Mouse (Mus musculus): ENCODE measurements around the gene Galk1. TPM values are rescaled to one million over a fixed set of nuclear protein-coding genes. Genes with fewer than 3 reads are reported as not detected.
"Not testable (repeated sequence)": the region's sequence is repeated elsewhere in the genome, so short reads cannot be mapped to it uniquely, and the experiment has no call there.

Galk1 gene
- polyA plus RNA-seq, 1 experiment from 2014 or later, result 65.5 TPM

GRCm38 (mm10) chr11:116018867-116019266 is 6.3 kb upstream of the Galk1 start:
- H3K27me3 ChIP-seq; H3K4me2 ChIP-seq; H3K4me3 ChIP-seq; H3K9ac ChIP-seq; ATAC-seq (ENCODE audit: low FRiP score); H3K27ac ChIP-seq; H3K9me3 ChIP-seq: not testable (repeated sequence)
- Histone ChIP-seq H3K36me3 (peaks cover 21% of the 10 kb centered on the region), H3K4me1 (replicated peaks) (peaks cover 26% of the 10 kb centered on the region)
- 97% methylated on average over 4 of the region's 4 CpGs for WGBS

GRCm38 (mm10) chr11:116018106-116018505 is 5.6 kb upstream of the Galk1 start:
- Histone ChIP-seq H3K4me2 (no peak overlapping the region), H3K4me3 (no peak overlapping the region), H3K9me3 (no peaks in the 10 kb centered on the region), H3K27ac (no peak overlapping the region), H3K4me1 (replicated peaks) (peaks cover 26% of the 10 kb centered on the region), H3K9ac (no peak overlapping the region), H3K27me3 (0 out of 2 replicates have a peak, but pooled peaks cover 2% of the 10 kb centered on the region), H3K36me3 (peaks cover 21% of the 10 kb centered on the region)
- whole genome bisulfite sequencing, result 33% methylated on average over 6 of the region's 6 CpGs
- ATAC-seq (ENCODE audit: low FRiP score), result no peak

- no peak overlapping the region for H3K27ac ChIP-seq
- no peak overlapping the region for H3K9ac ChIP-seq
- 0 out of 2 replicates have a peak, but pooled peaks cover 7% of the 10 kb centered on the region for H3K27me3 ChIP-seq
- no peaks in the 10 kb centered on the region for H3K36me3 ChIP-seq
- H3K4me2 ChIP-seq, result no peak overlapping the region
- no peaks in the 10 kb centered on the region for H3K9me3 ChIP-seq
- no peak for ATAC-seq (ENCODE audit: low FRiP score)
- WGBS, result 68% methylated on average over 8 of the region's 8 CpGs
- H3K4me1 ChIP-seq (replicated peaks), result peaks cover 26% of the 10 kb centered on the region
- H3K4me3 ChIP-seq, result no peak overlapping the region
These were observed 2.3 kb upstream of the Galk1 start for GRCm38 (mm10) chr11:116014821-116015220.

- Histone ChIP-seq H3K36me3 (0 out of 2 replicates have a peak, but pooled peaks cover 3% of the 10 kb centered on the region), H3K4me3 (peak overlapping the region; percentile 61), H3K9me3 (no peaks in the 10 kb centered on the region), H3K4me2 (peak overlapping the region; percentile 84), H3K9ac (peak overlapping the region; percentile 80), H3K27me3 (0 out of 2 replicates have a peak, but pooled peaks cover 7% of the 10 kb centered on the region), H3K4me1 (replicated peaks) (peaks cover 31% of the 10 kb centered on the region), H3K27ac (no peak overlapping the region)
- no peak for ATAC-seq (ENCODE audit: low FRiP score)
- 23% methylated on average over 14 of the region's 14 CpGs for WGBS
These were observed 824 bp downstream of the Galk1 start for GRCm38 (mm10) chr11:116011529-116012261.

- WGBS, result 86% methylated on average over 5 of the region's 5 CpGs
- no peak overlapping the region for H3K4me2 ChIP-seq
- H3K27ac ChIP-seq, result no peak overlapping the region
- 0 out of 2 replicates have a peak, but pooled peaks cover 3% of the 10 kb centered on the region for H3K36me3 ChIP-seq
- H3K9me3 ChIP-seq, result no peaks in the 10 kb centered on the region
- ATAC-seq (ENCODE audit: low FRiP score), result no peak
- H3K27me3 ChIP-seq, result 0 out of 2 replicates have a peak, but pooled peaks cover 8% of the 10 kb centered on the region
- peaks cover 33% of the 10 kb centered on the region for H3K4me1 ChIP-seq (replicated peaks)
- H3K9ac ChIP-seq, result no peak overlapping the region
- no peak overlapping the region for H3K4me3 ChIP-seq
These were observed 1.6 kb downstream of the Galk1 start for GRCm38 (mm10) chr11:116010948-116011347.

GRCm38 (mm10) chr11:116010146-116010545 is 2.4 kb downstream of the Galk1 start:
- 91% methylated on average over 8 of the region's 8 CpGs for WGBS
- ATAC-seq (ENCODE audit: low FRiP score), result no peak
- no peak overlapping the region for H3K4me3 ChIP-seq
- no peak overlapping the region for H3K4me2 ChIP-seq
- H3K9ac ChIP-seq, result no peak overlapping the region
- no peak overlapping the region for H3K27ac ChIP-seq
- H3K36me3 ChIP-seq, result 0 out of 2 replicates have a peak, but pooled peaks cover 3% of the 10 kb centered on the region
- peaks cover 41% of the 10 kb centered on the region for H3K4me1 ChIP-seq (replicated peaks)
- H3K27me3 ChIP-seq, result peaks cover 15% of the 10 kb centered on the region
- H3K9me3 ChIP-seq, result no peaks in the 10 kb centered on the region

GRCm38 (mm10) chr11:116009661-116010060 is 2.9 kb downstream of the Galk1 start:
- Histone ChIP-seq H3K9ac (no peak overlapping the region), H3K36me3 (0 out of 2 replicates have a peak, but pooled peaks cover 3% of the 10 kb centered on the region), H3K4me2 (no peak overlapping the region), H3K9me3 (no peaks in the 10 kb centered on the region), H3K4me3 (no peak overlapping the region), H3K27me3 (peaks cover 16% of the 10 kb centered on the region), H3K4me1 (replicated peaks) (peaks cover 44% of the 10 kb centered on the region), H3K27ac (0 out of 2 replicates have a peak overlapping the region, but pooled peaks have one; percentile 8)
- no peak for ATAC-seq (ENCODE audit: low FRiP score)
- WGBS, result 87% methylated on average over 11 of the region's 11 CpGs

- Histone ChIP-seq H3K27me3 (peaks cover 16% of the 10 kb centered on the region), H3K9ac (no peak overlapping the region), H3K27ac (0 out of 2 replicates have a peak overlapping the region, but pooled peaks have one; percentile 8), H3K36me3 (0 out of 2 replicates have a peak, but pooled peaks cover 3% of the 10 kb centered on the region), H3K9me3 (no peaks in the 10 kb centered on the region), H3K4me2 (no peak overlapping the region), H3K4me1 (replicated peaks) (peaks cover 50% of the 10 kb centered on the region), H3K4me3 (no peak overlapping the region)
- 86% methylated on average over 13 of the region's 13 CpGs for WGBS
- ATAC-seq (ENCODE audit: low FRiP score), result no peak
These were observed 3.6 kb downstream of the Galk1 start for GRCm38 (mm10) chr11:116008832-116009375.

- H3K27me3 ChIP-seq, result peaks cover 16% of the 10 kb centered on the region
- WGBS, result 91% methylated on average over 11 of the region's 11 CpGs
- H3K4me1 ChIP-seq (replicated peaks), result peaks cover 51% of the 10 kb centered on the region
- no peak overlapping the region for H3K4me3 ChIP-seq
- 0 out of 2 replicates have a peak, but pooled peaks cover 3% of the 10 kb centered on the region for H3K36me3 ChIP-seq
- no peak overlapping the region; the same call in 1 of the 2 replicates for H3K9ac ChIP-seq
- no peak overlapping the region for H3K4me2 ChIP-seq
- no peaks in the 10 kb centered on the region for H3K9me3 ChIP-seq
- H3K27ac ChIP-seq, result no peak overlapping the region
- no peak for ATAC-seq (ENCODE audit: low FRiP score)
These were observed 4.1 kb downstream of the Galk1 start for GRCm38 (mm10) chr11:116008411-116008810.

- H3K9ac ChIP-seq, result no peak overlapping the region
- no peak overlapping the region for H3K27ac ChIP-seq
- 88% methylated on average over 28 of the region's 28 CpGs for WGBS
- H3K4me3 ChIP-seq, result no peak overlapping the region
- H3K4me1 ChIP-seq (replicated peaks), result peaks cover 43% of the 10 kb centered on the region
- 0 out of 2 replicates have a peak, but pooled peaks cover 3% of the 10 kb centered on the region for H3K36me3 ChIP-seq
- no peaks in the 10 kb centered on the region for H3K9me3 ChIP-seq
- no peak overlapping the region for H3K4me2 ChIP-seq
- ATAC-seq (ENCODE audit: low FRiP score), result no peak
- peaks cover 9% of the 10 kb centered on the region for H3K27me3 ChIP-seq
These were observed 5.2 kb downstream of the Galk1 start for GRCm38 (mm10) chr11:116007095-116007850.

GRCm38 (mm10) chr11:116005701-116006419 is 6.7 kb downstream of the Galk1 start:
- ATAC-seq (ENCODE audit: low FRiP score), result no peak
- Histone ChIP-seq H3K27ac (no peak overlapping the region), H3K4me3 (0 out of 2 replicates have a peak overlapping the region, but pooled peaks have one; percentile 34), H3K4me2 (0 out of 2 replicates have a peak overlapping the region, but pooled peaks have one; percentile 59), H3K4me1 (replicated peaks) (peaks cover 32% of the 10 kb centered on the region), H3K36me3 (0 out of 2 replicates have a peak, but pooled peaks cover 3% of the 10 kb centered on the region), H3K9me3 (no peaks in the 10 kb centered on the region), H3K9ac (no peak overlapping the region), H3K27me3 (peaks cover 9% of the 10 kb centered on the region)
- WGBS, result 72% methylated on average over 9 of the region's 9 CpGs

Data from hindbrain, embryonic 13.5 days (tissue).